Comparison of ENCODE assay signal across 18 mouse cellular contexts in genomic region chr13:112736407-112736806, GRCm38 (mm10).
DNase-seq lines count a peak whose midpoint lies in the region; ATAC-seq lines count a peak whose summit lies in the region.
"Had no signal": no experiment of that assay in that cellular context is flagged by ENCODE, and none has a peak within 500 bp of the region (broad histone marks: within the 10 kb centered on the region; RNA-seq: fewer than 3 reads in every experiment).

No protein-coding gene starts in this region.

- intact Hi-C loops in heart, postnatal 10 days (cut with DNase I): no loop called here

- no peaks in the 10 kb centered on the region for H3K27me3 ChIP-seq in forebrain, embryonic 13.5 days
- H3K27me3 ChIP-seq in forebrain, embryonic 10.5 days (ENCODE audit: poor library complexity, severe bottlenecking): no peaks in the 10 kb centered on the region
- no peaks in the 10 kb centered on the region for H3K27me3 ChIP-seq in heart, embryonic 10.5 days (ENCODE audit: insufficient read depth, poor library complexity, severe bottlenecking)
- H3K27me3 ChIP-seq: embryonic facial prominence, embryonic 12.5 days had no signal

- H3K4me3 ChIP-seq in forebrain, embryonic 13.5 days: no peak overlapping the region
- no peak overlapping the region for H3K4me3 ChIP-seq in forebrain, embryonic 10.5 days
- H3K4me3 ChIP-seq in heart, embryonic 10.5 days: no peak overlapping the region
- H3K4me3 ChIP-seq: embryonic facial prominence, embryonic 12.5 days; erythroblast, embryonic 14.5 days had no signal

- no peaks in the 10 kb centered on the region for H3K4me1 ChIP-seq in forebrain, embryonic 13.5 days
- peaks cover 3% of the 10 kb centered on the region; the same call in 1 of the 2 replicates for H3K4me1 ChIP-seq in forebrain, embryonic 10.5 days
- no peaks in the 10 kb centered on the region for H3K4me1 ChIP-seq in heart, embryonic 10.5 days

- 87% methylated on average over 10 of the region's 10 CpGs for WGBS in forebrain, embryonic 13.5 days
- 89% methylated on average over 10 of the region's 10 CpGs for WGBS in forebrain, embryonic 10.5 days
- 91% methylated on average over 10 of the region's 10 CpGs for WGBS in heart, embryonic 10.5 days

- ATAC-seq in forebrain, embryonic 13.5 days: peak; percentile 24; the same call in 1 of the 2 replicates
- ATAC-seq: forebrain, embryonic 14.5 days; forebrain, embryonic 16.5 days had no signal

- no peaks in the 10 kb centered on the region for H3K9me3 ChIP-seq in forebrain, embryonic 13.5 days (replicated peaks)
- H3K9me3 ChIP-seq in forebrain, embryonic 10.5 days: no peaks in the 10 kb centered on the region
- no peaks in the 10 kb centered on the region for H3K9me3 ChIP-seq in heart, embryonic 10.5 days
- H3K9me3 ChIP-seq: embryonic facial prominence, embryonic 12.5 days had no signal

- no peak for DNase-seq in forebrain, embryonic 10.5 days (ENCODE audit: extremely low spot score, low spot score)
- peak; percentile 66 for DNase-seq in heart, embryonic 10.5 days (ENCODE audit: low spot score)
- no peak for DNase-seq in heart, postnatal 10 days
- DNase-seq: adrenal gland, adult 2 months; adrenal gland, postnatal 10 days; adrenal gland, postnatal 25 days; cerebellum, adult 11 months; cerebellum, adult 18-20 months; cerebellum, adult 8-10 months; cerebellum, adult 9-11 months; cerebellum, postnatal 14 days; cerebellum, postnatal 36 days; embryo, embryonic 11 days had no signal

- H3K27ac ChIP-seq in forebrain, embryonic 13.5 days: no peak overlapping the region
- no peak overlapping the region for H3K27ac ChIP-seq in forebrain, embryonic 10.5 days
- H3K27ac ChIP-seq in heart, embryonic 10.5 days: no peak overlapping the region
- H3K27ac ChIP-seq: embryonic facial prominence, embryonic 12.5 days had no signal

- H3K36me3 ChIP-seq in forebrain, embryonic 13.5 days (ENCODE audit: poor library complexity, severe bottlenecking): peaks cover 14% of the 10 kb centered on the region
- no peaks in the 10 kb centered on the region for H3K36me3 ChIP-seq in forebrain, embryonic 10.5 days (replicated peaks)
- peaks cover 12% of the 10 kb centered on the region; the same call in 1 of the 2 replicates for H3K36me3 ChIP-seq in heart, embryonic 10.5 days

- no peak overlapping the region for H3K4me2 ChIP-seq in forebrain, embryonic 13.5 days
- H3K4me2 ChIP-seq: embryonic facial prominence, embryonic 12.5 days had no signal

- H3K9ac ChIP-seq in forebrain, embryonic 13.5 days: no peak overlapping the region
- H3K9ac ChIP-seq: embryonic facial prominence, embryonic 12.5 days had no signal
